Mouse (Mus musculus): ENCODE results near the gene Farp1. TPM values are rescaled to one million over a fixed set of nuclear protein-coding genes. Genes with fewer than 3 reads are reported as not detected.
"Not testable (repeated sequence)": the region's sequence is repeated elsewhere in the genome, so short reads cannot be mapped to it uniquely, and the experiment has no call there.

Farp1 gene
- polyA plus RNA-seq, 1 experiment = 44.4 TPM

GRCm38 (mm10) chr14:121128858-121129800 is 94.1 kb downstream of the Farp1 start:
- TF ChIP-seq CTCF (IDR thresholded peaks at IDR 0.05; ENCODE audit: borderline replicate concordance, insufficient read depth, low read depth, low read length) (no peak), POLR2A (IDR thresholded peaks at IDR 0.05; ENCODE audit: borderline replicate concordance, insufficient read depth, low read length) (no peak)
- H3K27me3 ChIP-seq (ENCODE audit: control insufficient read depth, insufficient read depth, low read length) = no peaks in the 10 kb centered on the region
- no peak overlapping the region for H3K27ac ChIP-seq (ENCODE audit: insufficient read depth, low read length)
- no peak for DNase-seq
- no peaks in the 10 kb centered on the region; the same call in 1 of the 2 replicates for H3K4me1 ChIP-seq (ENCODE audit: control insufficient read depth, insufficient read depth, low read length)
- no peak overlapping the region for H3K4me3 ChIP-seq (replicated peaks; ENCODE audit: insufficient read depth, low read depth, low read length)
- 65% methylated on average over 20 of the region's 20 CpGs for WGBS

- DNase-seq = peak in 1 of 2 experiments; percentile 32
- not testable (repeated sequence) for H3K27me3 ChIP-seq (ENCODE audit: control insufficient read depth, insufficient read depth, low read length); H3K4me3 ChIP-seq (replicated peaks; ENCODE audit: insufficient read depth, low read depth, low read length); H3K27ac ChIP-seq (ENCODE audit: insufficient read depth, low read length); H3K4me1 ChIP-seq (ENCODE audit: control insufficient read depth, insufficient read depth, low read length)
- WGBS = 82% methylated on average over 1 of the region's 1 CpGs
Measured at GRCm38 (mm10) chr14:121130351-121130750, 95.4 kb downstream of the Farp1 start.

GRCm38 (mm10) chr14:121134414-121134813 is 99.4 kb downstream of the Farp1 start:
- WGBS = 48% methylated on average over 3 of the region's 3 CpGs
- TF ChIP-seq CTCF (IDR thresholded peaks at IDR 0.05; ENCODE audit: borderline replicate concordance, insufficient read depth, low read depth, low read length) (no peak), POLR2A (IDR thresholded peaks at IDR 0.05; ENCODE audit: borderline replicate concordance, insufficient read depth, low read length) (no peak)
- H3K4me1 ChIP-seq (ENCODE audit: control insufficient read depth, insufficient read depth, low read length) = peaks cover 6% of the 10 kb centered on the region
- no peak for DNase-seq
- H3K27me3 ChIP-seq (ENCODE audit: control insufficient read depth, insufficient read depth, low read length) = no peaks in the 10 kb centered on the region
- H3K27ac ChIP-seq (ENCODE audit: insufficient read depth, low read length) = no peak overlapping the region
- H3K4me3 ChIP-seq (replicated peaks; ENCODE audit: insufficient read depth, low read depth, low read length) = no peak overlapping the region

GRCm38 (mm10) chr14:121143831-121144455 is 108.9 kb downstream of the Farp1 start:
- H3K4me3 ChIP-seq (replicated peaks; ENCODE audit: insufficient read depth, low read depth, low read length) = no peak overlapping the region
- no peaks in the 10 kb centered on the region for H3K27me3 ChIP-seq (ENCODE audit: control insufficient read depth, insufficient read depth, low read length)
- TF ChIP-seq POLR2A (IDR thresholded peaks at IDR 0.05; ENCODE audit: borderline replicate concordance, insufficient read depth, low read length) (no peak), CTCF (IDR thresholded peaks at IDR 0.05; ENCODE audit: borderline replicate concordance, insufficient read depth, low read depth, low read length) (no peak)
- DNase-seq = no peak
- H3K4me1 ChIP-seq (ENCODE audit: control insufficient read depth, insufficient read depth, low read length) = peaks cover 28% of the 10 kb centered on the region
- WGBS = 68% methylated on average over 7 of the region's 7 CpGs
- no peak overlapping the region for H3K27ac ChIP-seq (ENCODE audit: insufficient read depth, low read length)

- WGBS = 36% methylated on average over 2 of the region's 2 CpGs
- H3K4me3 ChIP-seq (replicated peaks; ENCODE audit: insufficient read depth, low read depth, low read length) = no peak overlapping the region
- H3K27ac ChIP-seq (ENCODE audit: insufficient read depth, low read length) = no peak overlapping the region
- no peak for TF ChIP-seq CTCF (IDR thresholded peaks at IDR 0.05; ENCODE audit: borderline replicate concordance, insufficient read depth, low read depth, low read length)
- no peak for TF ChIP-seq POLR2A (IDR thresholded peaks at IDR 0.05; ENCODE audit: borderline replicate concordance, insufficient read depth, low read length)
- H3K4me1 ChIP-seq (ENCODE audit: control insufficient read depth, insufficient read depth, low read length) = peaks cover 29% of the 10 kb centered on the region
- H3K27me3 ChIP-seq (ENCODE audit: control insufficient read depth, insufficient read depth, low read length) = no peaks in the 10 kb centered on the region
- DNase-seq = no peak
Measured at GRCm38 (mm10) chr14:121144496-121144895, 109.5 kb downstream of the Farp1 start.

- no peak overlapping the region for H3K4me3 ChIP-seq (replicated peaks; ENCODE audit: insufficient read depth, low read depth, low read length)
- TF ChIP-seq CTCF (IDR thresholded peaks at IDR 0.05; ENCODE audit: borderline replicate concordance, insufficient read depth, low read depth, low read length) = no peak
- TF ChIP-seq POLR2A (IDR thresholded peaks at IDR 0.05; ENCODE audit: borderline replicate concordance, insufficient read depth, low read length) = no peak
Measured at GRCm38 (mm10) chr14:121145291-121145690, 110.3 kb downstream of the Farp1 start.

GRCm38 (mm10) chr14:121145698-121146097 is 110.7 kb downstream of the Farp1 start:
- no peak for TF ChIP-seq POLR2A (IDR thresholded peaks at IDR 0.05; ENCODE audit: borderline replicate concordance, insufficient read depth, low read length)
- no peak for TF ChIP-seq CTCF (IDR thresholded peaks at IDR 0.05; ENCODE audit: borderline replicate concordance, insufficient read depth, low read depth, low read length)
- DNase-seq = peak in 1 of 2 experiments; percentile 28
- H3K27me3 ChIP-seq (ENCODE audit: control insufficient read depth, insufficient read depth, low read length) = no peaks in the 10 kb centered on the region
- H3K4me3 ChIP-seq (replicated peaks; ENCODE audit: insufficient read depth, low read depth, low read length) = no peak overlapping the region
- 26% methylated on average over 10 of the region's 10 CpGs for WGBS
- no peak overlapping the region for H3K27ac ChIP-seq (ENCODE audit: insufficient read depth, low read length)
- H3K4me1 ChIP-seq (ENCODE audit: control insufficient read depth, insufficient read depth, low read length) = peaks cover 29% of the 10 kb centered on the region

More at GRCm38 (mm10) chr14:121145291-121145690, 110.3 kb downstream of the Farp1 start:
- Histone ChIP-seq H3K4me1 (ENCODE audit: control insufficient read depth, insufficient read depth, low read length) (peaks cover 29% of the 10 kb centered on the region), H3K27me3 (ENCODE audit: control insufficient read depth, insufficient read depth, low read length) (no peaks in the 10 kb centered on the region), H3K27ac (ENCODE audit: insufficient read depth, low read length) (no peak overlapping the region)
- no peak for DNase-seq
- WGBS = 78% methylated on average over 3 of the region's 3 CpGs

- 79% methylated on average over 7 of the region's 7 CpGs for WGBS
- Histone ChIP-seq H3K27me3 (ENCODE audit: control insufficient read depth, insufficient read depth, low read length) (no peaks in the 10 kb centered on the region), H3K27ac (ENCODE audit: insufficient read depth, low read length) (no peak overlapping the region), H3K4me3 (replicated peaks; ENCODE audit: insufficient read depth, low read depth, low read length) (no peak overlapping the region), H3K4me1 (ENCODE audit: control insufficient read depth, insufficient read depth, low read length) (peaks cover 32% of the 10 kb centered on the region)
- TF ChIP-seq CTCF (IDR thresholded peaks at IDR 0.05; ENCODE audit: borderline replicate concordance, insufficient read depth, low read depth, low read length) (no peak), POLR2A (IDR thresholded peaks at IDR 0.05; ENCODE audit: borderline replicate concordance, insufficient read depth, low read length) (no peak)
- no peak for DNase-seq
Measured at GRCm38 (mm10) chr14:121146213-121146612, 111.2 kb downstream of the Farp1 start.
